Mouse (Mus musculus): Measurements from ENCODE around the gene Il1r2. TPM values are rescaled to one million over a fixed set of nuclear protein-coding genes. Genes with fewer than 3 reads are reported as not detected.

Gene Il1r2
- polyA plus RNA-seq, 2 experiments: 0.19 to 1.2 TPM

DNA sequence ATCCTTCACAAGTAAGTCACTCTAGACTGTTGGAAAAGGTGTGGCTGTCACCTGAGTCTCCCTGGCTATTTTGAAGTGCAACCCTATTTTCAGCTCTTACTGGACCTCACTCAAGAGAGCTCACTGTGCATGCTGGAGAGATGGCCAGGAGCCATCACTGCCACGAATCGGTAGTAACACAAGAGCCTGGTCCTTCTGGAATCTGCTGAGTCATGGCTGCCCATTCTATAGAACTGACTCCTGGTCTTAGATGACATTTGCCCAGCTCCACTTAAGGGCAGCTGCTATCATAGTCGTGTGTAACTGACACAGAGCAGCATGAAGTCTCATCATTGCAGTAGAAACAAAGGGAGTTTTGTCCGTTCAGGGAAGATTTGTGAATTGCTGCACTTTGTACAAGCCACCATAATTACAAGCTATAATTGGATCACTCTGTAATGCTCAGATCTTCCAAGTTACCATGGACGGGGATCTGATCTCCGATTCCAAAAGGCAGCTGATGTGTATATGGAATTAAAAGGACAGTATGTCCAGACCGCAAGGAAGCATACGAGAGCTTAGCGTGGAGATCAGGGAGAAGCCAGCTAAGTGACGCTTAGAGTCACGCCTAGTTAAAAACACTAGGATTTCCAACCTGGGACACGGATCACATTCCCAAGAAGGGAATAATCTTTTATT, 40.0 kb upstream of the Il1r2 start:
- Histone ChIP-seq H3K4me1 (replicated peaks; ENCODE audit: control insufficient read depth in 2 of 2, insufficient read depth in 2 of 2, low read length in 1 of 2) (peaks cover 0 to 2% of the 10 kb centered on the region in 2 experiments; a peak in 1 of 4 replicates), H3K27me3 (ENCODE audit: control insufficient read depth, insufficient read depth, low read length) (no peaks in the 10 kb centered on the region), H3K27ac (no peak overlapping the region), H3K36me3 (replicated peaks; ENCODE audit: control insufficient read depth, insufficient read depth, low read depth) (no peaks in the 10 kb centered on the region), H3K4me2 (ENCODE audit: low read depth) (no peak overlapping the region), H3K9ac (replicated peaks) (no peak overlapping the region), H3K4me3 (ENCODE audit: insufficient read depth in 1 of 2, low read depth in 2 of 2, low read length in 2 of 2) (no peak overlapping the region), H3K9me3 (ENCODE audit: control insufficient read depth, low read length) (no peaks in the 10 kb centered on the region)
- DNase-seq (ENCODE audit: low read depth in 3 of 3, low spot score in 3 of 3): no peak
- ATAC-seq (ENCODE audit: insufficient read depth): no peak
- 64% methylated on average over 12 of the region's 12 CpGs for WGBS (ENCODE audit: insufficient replicate concordance)
- no peak for TF ChIP-seq EP300 (IDR thresholded peaks at IDR 0.05; ENCODE audit: low read depth)
- no peak for TF ChIP-seq CTCF (IDR thresholded peaks at IDR 0.05; ENCODE audit: low read depth)

- no peak overlapping the region for H3K4me2 ChIP-seq (ENCODE audit: low read depth)
- TF ChIP-seq EP300 (IDR thresholded peaks at IDR 0.05; ENCODE audit: low read depth) (no peak), CTCF (IDR thresholded peaks at IDR 0.05; ENCODE audit: low read depth) (no peak)
- 52% methylated on average over 6 of the region's 6 CpGs for WGBS (ENCODE audit: insufficient replicate concordance)
- ATAC-seq (ENCODE audit: insufficient read depth): no peak
- H3K4me3 ChIP-seq (ENCODE audit: insufficient read depth in 1 of 2, low read depth in 2 of 2, low read length in 2 of 2): no peak overlapping the region
- no peaks in the 10 kb centered on the region for H3K36me3 ChIP-seq (replicated peaks; ENCODE audit: control insufficient read depth, insufficient read depth, low read depth)
- H3K4me1 ChIP-seq (replicated peaks; ENCODE audit: control insufficient read depth in 2 of 2, insufficient read depth in 2 of 2, low read length in 1 of 2): peaks cover 0 to 2% of the 10 kb centered on the region in 2 experiments; a peak in 1 of 4 replicates
- no peaks in the 10 kb centered on the region for H3K9me3 ChIP-seq (ENCODE audit: control insufficient read depth, low read length)
- H3K27me3 ChIP-seq (ENCODE audit: control insufficient read depth, insufficient read depth, low read length): no peaks in the 10 kb centered on the region
- H3K27ac ChIP-seq: no peak overlapping the region
- no peak for DNase-seq (ENCODE audit: low read depth in 3 of 3, low spot score in 3 of 3)
- H3K9ac ChIP-seq (replicated peaks): no peak overlapping the region
Observed at GRCm38 (mm10) chr1:40037831-40038230, 36.0 kb upstream of the Il1r2 start.

GRCm38 (mm10) chr1:40045686-40046085, 28.2 kb upstream of the Il1r2 start:
- DNase-seq (ENCODE audit: low read depth in 3 of 3, low spot score in 3 of 3): no peak
- Histone ChIP-seq H3K27ac (no peak overlapping the region), H3K36me3 (replicated peaks; ENCODE audit: control insufficient read depth, insufficient read depth, low read depth) (no peaks in the 10 kb centered on the region)

GRCm38 (mm10) chr1:40046600-40046999, 27.3 kb upstream of the Il1r2 start:
- no peak overlapping the region for H3K27ac ChIP-seq
- H3K27me3 ChIP-seq (ENCODE audit: control insufficient read depth, insufficient read depth, low read length): no peaks in the 10 kb centered on the region
- TF ChIP-seq CTCF (IDR thresholded peaks at IDR 0.05; ENCODE audit: low read depth) (no peak), EP300 (IDR thresholded peaks at IDR 0.05; ENCODE audit: low read depth) (no peak)
- no peak for DNase-seq (ENCODE audit: low read depth in 3 of 3, low spot score in 3 of 3)
- H3K4me1 ChIP-seq (replicated peaks; ENCODE audit: control insufficient read depth in 2 of 2, insufficient read depth in 2 of 2, low read length in 1 of 2): peaks cover 0 to 2% of the 10 kb centered on the region in 2 experiments; a peak in 2 of 4 replicates
- H3K9ac ChIP-seq (replicated peaks): no peak overlapping the region
- H3K4me3 ChIP-seq (ENCODE audit: insufficient read depth in 1 of 2, low read depth in 2 of 2, low read length in 2 of 2): no peak overlapping the region
- H3K9me3 ChIP-seq (ENCODE audit: control insufficient read depth, low read length): no peaks in the 10 kb centered on the region
- H3K4me2 ChIP-seq (ENCODE audit: low read depth): no peak overlapping the region
- 27% methylated on average over 5 of the region's 5 CpGs for WGBS (ENCODE audit: insufficient replicate concordance)
- H3K36me3 ChIP-seq (replicated peaks; ENCODE audit: control insufficient read depth, insufficient read depth, low read depth): no peaks in the 10 kb centered on the region
- ATAC-seq (ENCODE audit: insufficient read depth): no peak

More at GRCm38 (mm10) chr1:40045686-40046085, 28.2 kb upstream of the Il1r2 start:
- H3K4me3 ChIP-seq (ENCODE audit: insufficient read depth in 1 of 2, low read depth in 2 of 2, low read length in 2 of 2): no peak overlapping the region
- TF ChIP-seq EP300 (IDR thresholded peaks at IDR 0.05; ENCODE audit: low read depth) (no peak), CTCF (IDR thresholded peaks at IDR 0.05; ENCODE audit: low read depth) (no peak)
- no peak overlapping the region for H3K9ac ChIP-seq (replicated peaks)
- H3K4me2 ChIP-seq (ENCODE audit: low read depth): no peak overlapping the region
- no peaks in the 10 kb centered on the region for H3K9me3 ChIP-seq (ENCODE audit: control insufficient read depth, low read length)
- H3K4me1 ChIP-seq (replicated peaks; ENCODE audit: control insufficient read depth in 2 of 2, insufficient read depth in 2 of 2, low read length in 1 of 2): peaks cover 0 to 2% of the 10 kb centered on the region in 2 experiments; a peak in 2 of 4 replicates
- 17% methylated on average over 6 of the region's 6 CpGs for WGBS (ENCODE audit: insufficient replicate concordance)
- no peaks in the 10 kb centered on the region for H3K27me3 ChIP-seq (ENCODE audit: control insufficient read depth, insufficient read depth, low read length)
- ATAC-seq (ENCODE audit: insufficient read depth): no peak

GRCm38 (mm10) chr1:40051157-40051556, 22.7 kb upstream of the Il1r2 start:
- no peak for ATAC-seq (ENCODE audit: insufficient read depth)
- 35% methylated on average over 6 of the region's 6 CpGs for WGBS (ENCODE audit: insufficient replicate concordance)

More at GRCm38 (mm10) chr1:40051157-40051556, 22.7 kb upstream of the Il1r2 start:
- Histone ChIP-seq H3K27me3 (ENCODE audit: control insufficient read depth, insufficient read depth, low read length) (no peaks in the 10 kb centered on the region), H3K4me2 (ENCODE audit: low read depth) (no peak overlapping the region), H3K36me3 (replicated peaks; ENCODE audit: control insufficient read depth, insufficient read depth, low read depth) (no peaks in the 10 kb centered on the region), H3K4me3 (ENCODE audit: insufficient read depth in 1 of 2, low read depth in 2 of 2, low read length in 2 of 2) (no peak overlapping the region), H3K9me3 (ENCODE audit: control insufficient read depth, low read length) (no peaks in the 10 kb centered on the region), H3K27ac (no peak overlapping the region), H3K9ac (replicated peaks) (no peak overlapping the region), H3K4me1 (replicated peaks; ENCODE audit: control insufficient read depth in 2 of 2, insufficient read depth in 2 of 2, low read length in 1 of 2) (no peaks in the 10 kb centered on the region; a peak in 1 of 4 replicates)
- TF ChIP-seq EP300 (IDR thresholded peaks at IDR 0.05; ENCODE audit: low read depth) (no peak), CTCF (IDR thresholded peaks at IDR 0.05; ENCODE audit: low read depth) (no peak)
- peak in 2 of 3 experiments; percentile 14 to 29 for DNase-seq (ENCODE audit: low read depth in 3 of 3, low spot score in 3 of 3)
